Mouse (Mus musculus) heart, adult 2 months (tissue): ENCODE data around the gene Zfp663.

Experiments used
- CTCF ChIP-seq: fragments of 200-600 bp; IDR thresholded peaks from 2 replicates; pipeline ENCODE4 v1.8.1; 2022; ENCODE audit warnings: antibody characterized with exemption, mild to moderate bottlenecking, moderate library complexity
- POLR2A ChIP-seq: fragments of 200-500 bp; IDR thresholded peaks from 2 replicates; pipeline ENCODE4 v1.6.1; 2011; ENCODE audit warnings: mild to moderate bottlenecking, low read depth, low read length, control low read depth; ENCODE audit not compliant: insufficient read depth

DNA sequence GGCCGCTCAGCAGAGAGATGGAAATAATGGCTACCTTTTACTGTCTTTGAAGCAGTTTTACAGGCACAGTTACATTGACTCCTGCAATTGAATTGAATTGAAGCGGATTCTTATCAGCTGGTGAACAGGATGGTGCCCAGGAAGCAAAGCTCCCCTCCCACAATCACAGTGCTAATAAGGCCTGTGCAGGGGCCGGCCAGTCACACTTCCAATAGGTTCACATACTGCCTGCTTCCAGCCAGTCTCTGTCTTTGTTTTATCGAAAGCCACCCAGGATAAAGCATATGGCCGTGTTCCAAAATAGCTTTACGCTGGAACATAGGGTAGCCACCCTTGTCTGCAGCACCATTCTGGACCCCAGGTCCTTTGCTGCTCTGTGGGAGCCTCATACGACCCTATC is 41.1 kb downstream of the Zfp663 start:
- TF ChIP-seq CTCF (no peak), POLR2A (no peak)
